Mouse (Mus musculus): ENCODE data around the gene Gtpbp1. TPM values are rescaled to one million over a fixed set of nuclear protein-coding genes. Genes with fewer than 3 reads are reported as not detected.
"Not testable (repeated sequence)": the region's sequence is repeated elsewhere in the genome, so short reads cannot be mapped to it uniquely, and the experiment has no call there.

Gtpbp1 gene
- polyA plus RNA-seq, 1 experiment: 42.7 TPM

GRCm38 (mm10) chr15:79670972-79671299, 19.7 kb upstream of the Gtpbp1 start:
- Histone ChIP-seq H3K36me3 (ENCODE audit: control insufficient read depth, insufficient read depth, low read length) (no peaks in the 10 kb centered on the region; the same call in 1 of the 2 replicates), H3K4me1 (ENCODE audit: control insufficient read depth, insufficient read depth, low read length) (peaks cover 5% of the 10 kb centered on the region), H3K27me3 (ENCODE audit: control insufficient read depth, insufficient read depth, low read length) (no peaks in the 10 kb centered on the region), H3K4me3 (ENCODE audit: control insufficient read depth, low read depth, low read length) (peak overlapping the region; percentile 93), H3K27ac (ENCODE audit: control insufficient read depth, insufficient read depth, low read depth, low read length) (peak overlapping the region; percentile 86)
- TF ChIP-seq CTCF (IDR thresholded peaks at IDR 0.05; ENCODE audit: control insufficient read depth, insufficient read depth, insufficient replicate concordance, low read depth, low read length) (no peak), POLR2A (IDR thresholded peaks at IDR 0.05; ENCODE audit: control insufficient read depth, low read depth, low read length) (no peak)

DNA sequence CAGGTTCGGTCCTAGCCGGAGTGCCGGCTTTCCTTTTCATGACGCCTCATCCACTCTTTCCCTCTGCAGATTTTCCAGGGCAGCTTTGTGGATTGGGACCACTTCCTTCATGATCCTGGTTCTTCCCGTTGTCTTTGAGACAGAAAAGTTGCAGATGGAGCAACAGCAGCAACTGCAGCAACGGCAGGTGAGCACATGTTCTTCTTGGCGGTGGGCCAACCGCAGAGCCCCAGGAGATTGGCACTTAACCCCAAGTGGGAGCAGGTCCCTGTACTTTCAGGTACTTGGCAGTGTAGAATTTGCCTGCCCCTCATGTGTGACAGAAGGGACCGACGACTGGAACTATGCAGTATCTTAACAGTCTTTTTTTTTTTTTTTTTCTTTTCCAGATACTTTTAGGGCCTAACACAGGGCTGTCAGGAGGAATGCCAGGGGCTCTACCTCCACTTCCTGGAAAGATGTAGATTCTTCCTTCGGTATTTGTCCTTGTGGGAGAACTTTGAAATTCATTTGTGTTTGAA, 18.8 kb upstream of the Gtpbp1 start:
- not testable (repeated sequence) for H3K27me3 ChIP-seq (ENCODE audit: control insufficient read depth, insufficient read depth, low read length); H3K36me3 ChIP-seq (ENCODE audit: control insufficient read depth, insufficient read depth, low read length); H3K4me1 ChIP-seq (ENCODE audit: control insufficient read depth, insufficient read depth, low read length); H3K27ac ChIP-seq (ENCODE audit: control insufficient read depth, insufficient read depth, low read depth, low read length)
- H3K4me3 ChIP-seq (ENCODE audit: control insufficient read depth, low read depth, low read length): peak overlapping the region; percentile 81

- Histone ChIP-seq H3K4me1 (ENCODE audit: control insufficient read depth, insufficient read depth, low read length) (peaks cover 2% of the 10 kb centered on the region; the same call in 1 of the 2 replicates), H3K36me3 (ENCODE audit: control insufficient read depth, insufficient read depth, low read length) (no peaks in the 10 kb centered on the region; the same call in 1 of the 2 replicates), H3K27ac (ENCODE audit: control insufficient read depth, insufficient read depth, low read depth, low read length) (no peak overlapping the region), H3K27me3 (ENCODE audit: control insufficient read depth, insufficient read depth, low read length) (no peaks in the 10 kb centered on the region), H3K4me3 (ENCODE audit: control insufficient read depth, low read depth, low read length) (no peak overlapping the region)
- TF ChIP-seq CTCF (IDR thresholded peaks at IDR 0.05; ENCODE audit: control insufficient read depth, insufficient read depth, insufficient replicate concordance, low read depth, low read length) (no peak), POLR2A (IDR thresholded peaks at IDR 0.05; ENCODE audit: control insufficient read depth, low read depth, low read length) (no peak)
These were observed 12.7 kb upstream of the Gtpbp1 start for GRCm38 (mm10) chr15:79677936-79678335.

DNA sequence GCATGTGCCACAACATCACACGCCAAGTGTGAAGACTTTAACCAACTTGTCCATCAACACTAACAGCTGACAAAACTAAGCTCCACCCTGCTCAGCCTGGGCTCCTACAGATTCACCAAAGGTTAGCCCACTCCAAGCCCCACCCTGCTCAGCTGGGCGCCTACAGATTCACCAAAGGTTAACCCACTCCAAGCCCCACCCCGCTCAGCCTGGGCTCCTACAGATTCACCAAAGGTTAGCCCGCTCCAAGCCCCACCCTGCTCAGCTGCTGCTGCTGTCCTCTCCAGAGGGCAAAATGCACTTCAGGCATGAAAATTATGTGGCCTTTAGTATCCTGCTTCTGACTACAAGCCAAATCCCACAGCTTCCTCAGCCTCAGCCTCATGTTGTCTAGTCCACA, 8.7 kb upstream of the Gtpbp1 start:
- no peak for TF ChIP-seq POLR2A (IDR thresholded peaks at IDR 0.05; ENCODE audit: control insufficient read depth, low read depth, low read length)
- TF ChIP-seq CTCF (IDR thresholded peaks at IDR 0.05; ENCODE audit: control insufficient read depth, insufficient read depth, insufficient replicate concordance, low read depth, low read length): no peak
- Histone ChIP-seq H3K36me3 (ENCODE audit: control insufficient read depth, insufficient read depth, low read length) (peaks cover 3% of the 10 kb centered on the region), H3K4me3 (ENCODE audit: control insufficient read depth, low read depth, low read length) (no peak overlapping the region), H3K27me3 (ENCODE audit: control insufficient read depth, insufficient read depth, low read length) (no peaks in the 10 kb centered on the region), H3K27ac (ENCODE audit: control insufficient read depth, insufficient read depth, low read depth, low read length) (no peak overlapping the region), H3K4me1 (ENCODE audit: control insufficient read depth, insufficient read depth, low read length) (peaks cover 8% of the 10 kb centered on the region)

DNA sequence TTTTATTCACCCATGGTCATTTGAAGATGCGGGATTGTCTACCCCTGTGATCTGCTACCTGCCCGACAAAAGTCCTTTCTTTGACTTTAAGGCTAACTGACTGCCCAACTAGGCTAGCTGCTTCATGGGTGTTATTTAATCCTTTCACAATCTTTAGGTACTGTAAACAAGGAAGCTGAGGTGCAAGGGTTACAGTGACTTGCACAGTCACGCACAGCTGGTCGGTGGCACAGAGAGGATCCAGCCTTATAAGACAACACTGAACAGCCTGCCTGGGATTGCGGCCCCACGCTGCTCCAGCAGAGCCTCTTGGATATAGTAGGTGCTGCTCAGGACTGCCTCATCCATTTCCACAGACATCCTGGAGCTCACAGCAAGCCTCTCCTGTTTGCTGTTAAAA, 7.5 kb upstream of the Gtpbp1 start:
- Histone ChIP-seq H3K4me3 (ENCODE audit: control insufficient read depth, low read depth, low read length) (peak overlapping the region; percentile 13; the same call in 1 of the 2 replicates), H3K4me1 (ENCODE audit: control insufficient read depth, insufficient read depth, low read length) (peaks cover 8% of the 10 kb centered on the region), H3K27me3 (ENCODE audit: control insufficient read depth, insufficient read depth, low read length) (no peaks in the 10 kb centered on the region), H3K36me3 (ENCODE audit: control insufficient read depth, insufficient read depth, low read length) (peaks cover 3% of the 10 kb centered on the region), H3K27ac (ENCODE audit: control insufficient read depth, insufficient read depth, low read depth, low read length) (no peak overlapping the region)
- TF ChIP-seq CTCF (IDR thresholded peaks at IDR 0.05; ENCODE audit: control insufficient read depth, insufficient read depth, insufficient replicate concordance, low read depth, low read length) (no peak), POLR2A (IDR thresholded peaks at IDR 0.05; ENCODE audit: control insufficient read depth, low read depth, low read length) (no peak)

- H3K4me1 ChIP-seq (ENCODE audit: control insufficient read depth, insufficient read depth, low read length): peaks cover 8% of the 10 kb centered on the region
- H3K36me3 ChIP-seq (ENCODE audit: control insufficient read depth, insufficient read depth, low read length): peaks cover 3% of the 10 kb centered on the region
- no peak for TF ChIP-seq POLR2A (IDR thresholded peaks at IDR 0.05; ENCODE audit: control insufficient read depth, low read depth, low read length)
- TF ChIP-seq CTCF (IDR thresholded peaks at IDR 0.05; ENCODE audit: control insufficient read depth, insufficient read depth, insufficient replicate concordance, low read depth, low read length): no peak
- H3K4me3 ChIP-seq (ENCODE audit: control insufficient read depth, low read depth, low read length): peak overlapping the region; percentile 61
- H3K27ac ChIP-seq (ENCODE audit: control insufficient read depth, insufficient read depth, low read depth, low read length): no peak overlapping the region
- H3K27me3 ChIP-seq (ENCODE audit: control insufficient read depth, insufficient read depth, low read length): no peaks in the 10 kb centered on the region
These were observed 6.8 kb upstream of the Gtpbp1 start for GRCm38 (mm10) chr15:79683707-79684465.

DNA sequence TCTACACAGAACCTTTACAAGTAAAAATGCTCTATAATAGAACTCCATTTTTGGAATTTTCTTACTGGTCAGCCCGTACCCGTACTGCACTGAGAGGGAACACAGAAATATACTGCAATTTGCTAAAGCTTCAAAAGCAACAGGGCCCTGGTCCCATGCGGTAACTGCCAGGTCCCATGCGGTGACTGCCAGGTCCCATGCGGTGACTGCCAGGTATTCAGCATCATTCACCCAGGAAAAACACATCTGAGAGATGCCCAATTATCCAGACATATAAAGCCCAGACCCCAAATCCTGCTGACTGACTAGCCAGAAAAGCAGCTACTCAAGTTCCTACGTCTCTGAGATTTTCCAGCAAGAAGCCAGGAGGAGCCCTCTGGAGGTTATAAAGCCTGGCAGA, 6.0 kb upstream of the Gtpbp1 start:
- H3K4me3 ChIP-seq (ENCODE audit: control insufficient read depth, low read depth, low read length): peak overlapping the region; percentile 96
- H3K4me1 ChIP-seq (ENCODE audit: control insufficient read depth, insufficient read depth, low read length): peaks cover 8% of the 10 kb centered on the region
- no peaks in the 10 kb centered on the region for H3K27me3 ChIP-seq (ENCODE audit: control insufficient read depth, insufficient read depth, low read length)
- peaks cover 3% of the 10 kb centered on the region for H3K36me3 ChIP-seq (ENCODE audit: control insufficient read depth, insufficient read depth, low read length)
- TF ChIP-seq POLR2A (IDR thresholded peaks at IDR 0.05; ENCODE audit: control insufficient read depth, low read depth, low read length) (no peak), CTCF (IDR thresholded peaks at IDR 0.05; ENCODE audit: control insufficient read depth, insufficient read depth, insufficient replicate concordance, low read depth, low read length) (no peak)
- H3K27ac ChIP-seq (ENCODE audit: control insufficient read depth, insufficient read depth, low read depth, low read length): no peak overlapping the region
